Mouse (Mus musculus): ENCODE results near the gene Pgm2. TPM values are rescaled to one million over a fixed set of nuclear protein-coding genes. Genes with fewer than 3 reads are reported as not detected.

Pgm2 gene
- 9.3 and 20.4 TPM in 2 replicates for polyA plus RNA-seq (2012; rRNA removed; ENCODE audit: low replicate concordance)

GRCm38 (mm10) chr5:64092748-64093292 lies at the start of gene Pgm2:
Gene Pgm2 (plus strand): TSS chr5:64092950.

GRCm38 (mm10) chr5:64155861-64156550 lies 63.3 kb downstream of the Pgm2 start, which contains the start of gene Tbc1d1:
Gene Tbc1d1 (plus strand): TSS chr5:64156305.

Other genes starting within 250 kb of the Pgm2 start
- gene Rell1, start 124.1 kb upstream of the Pgm2 start, polyA plus RNA-seq (2012; rRNA removed; ENCODE audit: low replicate concordance) = 6.6 and 15.6 TPM in 2 replicates
- gene Tbc1d1, start 63.4 kb downstream of the Pgm2 start, polyA plus RNA-seq (2012; rRNA removed; ENCODE audit: low replicate concordance) = 10.0 and 48.1 TPM in 2 replicates